In genomic region chr14:26907401-26907800, GRCm38 (mm10) we compare ENCODE assay signal across 34 mouse cellular contexts. TPM values are rescaled to one million over a fixed set of nuclear protein-coding genes. Genes with fewer than 3 reads are reported as not detected.
"Had no signal": no experiment of that assay in that cellular context is flagged by ENCODE, and none has a peak within 500 bp of the region (broad histone marks: within the 10 kb centered on the region; RNA-seq: fewer than 3 reads in every experiment).

No protein-coding gene starts in this region.

- H3K27ac ChIP-seq: heart, embryonic 13.5 days; heart, embryonic 15.5 days; hindbrain, embryonic 10.5 days; hindbrain, embryonic 12.5 days; hindbrain, embryonic 13.5 days; hindbrain, embryonic 14.5 days; hindbrain, embryonic 15.5 days; hindbrain, postnatal 0 days; intestine, embryonic 15.5 days; kidney, embryonic 15.5 days; kidney, postnatal 0 days; layer of hippocampus, adult 2 months; left cerebral cortex, adult 2 months had no signal

- H3K4me3 ChIP-seq: heart, embryonic 12.5 days; heart, embryonic 13.5 days; heart, embryonic 15.5 days; hindbrain, embryonic 10.5 days; hindbrain, embryonic 12.5 days; hindbrain, embryonic 13.5 days; hindbrain, embryonic 15.5 days; intestine, embryonic 15.5 days; kidney, embryonic 15.5 days; layer of hippocampus, adult 2 months; left cerebral cortex, adult 2 months had no signal

- DNase-seq: heart, postnatal 10 days; heart, postnatal 14 days; heart, postnatal 36 days; heart, postnatal 4 days; kidney, adult 11 months; kidney, adult 18-20 months; kidney, adult 2 months; kidney, adult 8-10 months; kidney, adult 9 months; kidney, postnatal 10 days; kidney, postnatal 14 days; kidney, postnatal 25 days; kidney, postnatal 36 days; kidney, postnatal 4 days; layer of hippocampus, adult 9-11 months; layer of hippocampus, postnatal 36 days had no signal

RNA-seq across cellular contexts. Expression of gene Asb14, which starts 13.0 kb away (rescaled TPM):
- total RNA-seq: hematopoietic stem cell, adult 5-6 weeks; hindbrain, postnatal 0 days; layer of hippocampus, adult 2 months; layer of hippocampus, postnatal 25 days; layer of hippocampus, postnatal 36 days; left cerebral cortex, adult 18-20 months; left cerebral cortex, adult 8-10 months had no signal
